8 mouse cellular contexts compared by ENCODE assay signal in the genomic region with DNA sequence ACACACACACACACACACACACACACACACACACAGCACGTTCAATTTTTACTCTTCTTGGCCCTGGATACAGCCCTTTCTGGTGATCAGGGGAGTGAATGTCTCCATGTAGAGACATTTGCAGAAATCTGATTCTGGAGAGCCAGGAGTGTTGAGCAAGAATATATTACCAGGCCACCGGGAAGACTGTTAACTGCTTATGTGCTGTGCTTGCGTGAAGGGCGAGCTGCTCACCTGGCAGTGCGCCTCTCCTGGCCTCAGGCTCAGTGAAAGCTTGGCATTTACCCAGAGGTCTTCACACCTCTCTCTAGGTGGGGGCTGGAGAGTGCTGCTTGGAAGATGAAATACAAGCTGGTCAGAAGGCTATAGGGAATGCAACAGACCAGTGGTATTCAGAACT.
DNase-seq lines count a peak whose midpoint lies in the region; ATAC-seq and TF ChIP-seq lines count a peak whose summit lies in the region.

No protein-coding gene starts in this region.

- no peaks in the 10 kb centered on the region for H3K27me3 ChIP-seq in embryonic facial prominence, embryonic 13.5 days
- H3K27me3 ChIP-seq in midbrain, embryonic 13.5 days = no peaks in the 10 kb centered on the region
- no peaks in the 10 kb centered on the region for H3K27me3 ChIP-seq in thymus, adult 2 months (ENCODE audit: control insufficient read depth, insufficient read depth, low read length)

- no peak for TF ChIP-seq CTCF in thymus, adult 2 months (IDR thresholded peaks at IDR 0.05; ENCODE audit: borderline replicate concordance, control insufficient read depth, extremely low read depth, insufficient read depth, low read length, poor library complexity)

- 22% methylated on average over 5 of the region's 5 CpGs for WGBS in embryonic facial prominence, embryonic 13.5 days
- 27% methylated on average over 5 of the region's 5 CpGs for WGBS in midbrain, embryonic 13.5 days
- 67% methylated on average over 5 of the region's 5 CpGs for WGBS in thymus, adult 2 months

- no peak for TF ChIP-seq POLR2A in thymus, adult 2 months (IDR thresholded peaks at IDR 0.05; ENCODE audit: control insufficient read depth, extremely low read depth, insufficient read depth, low read length, poor library complexity)

- H3K27ac ChIP-seq in embryonic facial prominence, embryonic 13.5 days = peak overlapping the region; percentile 24; the same call in 1 of the 2 replicates
- peak overlapping the region; percentile 90 for H3K27ac ChIP-seq in midbrain, embryonic 13.5 days
- H3K27ac ChIP-seq in thymus, adult 2 months (ENCODE audit: control insufficient read depth, insufficient read depth, low read length) = no peak overlapping the region

- intact Hi-C loops in heart, postnatal 14 days (cut with DNase I) = loop anchor here (5.0 kb wide), 2 partner anchors 565 to 730 kb away; a partner anchor contains a TSS

- no peaks in the 10 kb centered on the region for H3K36me3 ChIP-seq in embryonic facial prominence, embryonic 13.5 days
- H3K36me3 ChIP-seq in midbrain, embryonic 13.5 days = no peaks in the 10 kb centered on the region
- no peaks in the 10 kb centered on the region for H3K36me3 ChIP-seq in thymus, adult 2 months (ENCODE audit: control insufficient read depth, insufficient read depth, low read length)

- peaks cover 14% of the 10 kb centered on the region for H3K4me1 ChIP-seq in embryonic facial prominence, embryonic 13.5 days
- peaks cover 12% of the 10 kb centered on the region for H3K4me1 ChIP-seq in midbrain, embryonic 13.5 days (replicated peaks)
- no peaks in the 10 kb centered on the region for H3K4me1 ChIP-seq in thymus, adult 2 months (replicated peaks; ENCODE audit: control insufficient read depth, insufficient read depth, low read length)

- peak; percentile 60 to 65 for DNase-seq in cerebellum, postnatal 14 days
- DNase-seq in kidney, adult 18-20 months = peak; percentile 6
- DNase-seq in right cerebral cortex, postnatal 25 days = no peak
- no peak for DNase-seq in heart, postnatal 14 days
- DNase-seq in thymus, adult 2 months = no peak

- H3K4me3 ChIP-seq in embryonic facial prominence, embryonic 13.5 days = no peak overlapping the region
- H3K4me3 ChIP-seq in midbrain, embryonic 13.5 days (replicated peaks) = peak overlapping the region; percentile 21; the same call in 1 of the 2 replicates
- H3K4me3 ChIP-seq in thymus, adult 2 months (ENCODE audit: control insufficient read depth, insufficient read depth, low read length) = no peak overlapping the region

- H3K9ac ChIP-seq in embryonic facial prominence, embryonic 13.5 days = no peak overlapping the region
- H3K9ac ChIP-seq in midbrain, embryonic 13.5 days (replicated peaks) = 0 out of 2 replicates have a peak overlapping the region, but pooled peaks have one; percentile 10

- peak overlapping the region; percentile 54 for H3K4me2 ChIP-seq in embryonic facial prominence, embryonic 13.5 days
- peak overlapping the region; percentile 42 for H3K4me2 ChIP-seq in midbrain, embryonic 13.5 days (replicated peaks)

- no peaks in the 10 kb centered on the region for H3K9me3 ChIP-seq in embryonic facial prominence, embryonic 13.5 days
- H3K9me3 ChIP-seq in midbrain, embryonic 13.5 days = no peaks in the 10 kb centered on the region

- no peak for ATAC-seq in cerebellum, adult (ENCODE audit: insufficient number of reproducible peaks, low FRiP score, low TSS enrichment)
- no peak for ATAC-seq in embryonic facial prominence, embryonic 13.5 days (ENCODE audit: insufficient number of reproducible peaks, insufficient read depth, low FRiP score, low TSS enrichment, low read depth)
- ATAC-seq in midbrain, embryonic 13.5 days = peak; percentile 76

Comparison
In these comparisons a context has a peak if more than half of its experiments do, and no peak if none do; other contexts are left out.
1. DNase-seq: peak in cerebellum, postnatal 14 days (2 of 2) and kidney, adult 18-20 months (single experiment); none in right cerebral cortex, postnatal 25 days (single experiment), heart, postnatal 14 days (0 of 2) and thymus, adult 2 months (single experiment).